Mouse (Mus musculus) stomach, embryonic 16.5 days (tissue): ENCODE measurements around the gene Tmem182. TPM values are rescaled to one million over a fixed set of nuclear protein-coding genes. Genes with fewer than 3 reads are reported as not detected.

ENCODE experiments used
- ATAC-seq: fragments of 200-750 bp; cut with Nextera tagmentation; 2 replicates; pipeline ENCODE4 v1.8.0; 2017; ENCODE audit warnings: moderate number of reproducible peaks, moderate TSS enrichment; ENCODE audit not compliant: insufficient read depth, low FRiP score
- H3K27ac ChIP-seq: fragments of 300-500 bp; sonication (generic); 2 replicates; pipeline ENCODE4 v1.5.1; 2014; ENCODE audit warnings: low read length
- H3K27me3 ChIP-seq: fragments of 300-500 bp; sonication (generic); 2 replicates; pipeline ENCODE4 v1.6.1; 2014; ENCODE audit warnings: low read length, control low read depth, mixed read lengths; ENCODE audit not compliant: control insufficient read depth, insufficient read depth
- H3K36me3 ChIP-seq: fragments of 300-500 bp; sonication (generic); 2 replicates; pipeline ENCODE4 v1.6.1; 2014; ENCODE audit warnings: low read length; ENCODE audit not compliant: control insufficient read depth, insufficient read depth
- H3K4me1 ChIP-seq: fragments of 300-500 bp; sonication (generic); 2 replicates; pipeline ENCODE4 v1.6.1; 2014; ENCODE audit warnings: low read length, control low read depth, mixed read lengths; ENCODE audit not compliant: control insufficient read depth, insufficient read depth
- H3K4me2 ChIP-seq: fragments of 300-500 bp; sonication (generic); 2 replicates; pipeline ENCODE4 v1.6.1; 2014; ENCODE audit warnings: low read depth, low read length, mixed read lengths
- H3K4me3 ChIP-seq: fragments of 300-500 bp; sonication (generic); replicated peaks from 2 replicates; pipeline ENCODE4 v1.5.1; 2014; ENCODE audit warnings: mild to moderate bottlenecking, low read length
- H3K9ac ChIP-seq: fragments of 300-500 bp; sonication (generic); 2 replicates; pipeline ENCODE4 v1.6.1; 2014; ENCODE audit warnings: low read length
- H3K9me3 ChIP-seq: fragments of 300-500 bp; sonication (generic); replicated peaks from 2 replicates; pipeline ENCODE4 v1.6.1; 2016; ENCODE audit warnings: low read length, control low read depth; ENCODE audit not compliant: control insufficient read depth
- WGBS: fragments of 180-500 bp; shearing (Covaris S2); extraction: QIAGEN DNeasy Blood & Tissue Kit; methylation state at CpG from one replicate; pipeline ENCODE4 v1.1.7; 2014; 5-methylcytosine and 5-hydroxymethylcytosine counted together
- polyA plus RNA-seq: library from polyadenylated mRNA; unstranded; fragments of >200 nt; fragmentation: Nextera tagmentation; extraction: Ambion mirVana; gene quantifications from 2 replicates; pipeline ENCODE4 v1.2.1, GENCODE M21; 2015

Tmem182 gene
- polyA plus RNA-seq, 1 experiment from 2014 or later = 4.3 TPM

DNA sequence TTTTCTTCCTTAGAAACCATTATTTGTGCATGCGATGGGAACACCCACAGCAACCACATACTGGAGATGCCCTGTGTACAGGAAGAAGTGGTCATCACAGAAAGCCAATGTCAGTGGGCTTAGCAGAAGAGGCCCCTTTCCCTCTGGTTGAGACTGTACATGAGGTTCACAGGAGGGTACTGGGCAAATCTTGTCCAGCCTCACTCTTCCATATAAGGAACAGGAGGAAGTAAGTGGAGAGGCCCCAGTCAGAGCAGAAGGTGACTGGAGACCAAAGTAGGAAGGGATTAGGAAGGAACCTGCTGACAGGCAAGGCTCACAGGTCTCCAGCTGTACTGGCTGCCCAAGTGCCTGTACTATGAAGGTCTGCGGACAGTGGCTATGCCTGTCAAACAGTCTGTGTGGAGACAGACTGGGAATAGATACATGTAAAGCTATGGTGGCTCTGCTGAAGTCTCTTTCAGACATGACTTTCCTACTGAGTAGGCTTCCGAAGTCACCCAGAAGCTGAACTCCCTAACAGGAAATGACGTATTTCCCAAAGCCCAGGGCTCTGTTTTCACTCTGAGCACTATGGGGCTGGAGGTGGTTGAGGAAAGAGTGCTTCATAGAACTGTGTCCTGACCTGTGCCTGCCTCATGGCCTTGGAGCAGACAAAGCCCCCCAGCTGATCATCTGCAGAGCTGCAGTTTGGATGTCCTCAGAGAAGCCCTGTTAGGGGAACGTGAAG, 35.8 kb downstream of the Tmem182 start:
- WGBS = 73% methylated on average over 5 of the region's 5 CpGs
- H3K27ac ChIP-seq = no peak overlapping the region
- no peak overlapping the region for H3K4me2 ChIP-seq
- no peak for ATAC-seq
- H3K4me1 ChIP-seq = no peaks in the 10 kb centered on the region
- H3K4me3 ChIP-seq = no peak overlapping the region
- no peak overlapping the region for H3K9ac ChIP-seq
- H3K27me3 ChIP-seq = no peaks in the 10 kb centered on the region
- no peaks in the 10 kb centered on the region for H3K36me3 ChIP-seq
- H3K9me3 ChIP-seq = no peaks in the 10 kb centered on the region

DNA sequence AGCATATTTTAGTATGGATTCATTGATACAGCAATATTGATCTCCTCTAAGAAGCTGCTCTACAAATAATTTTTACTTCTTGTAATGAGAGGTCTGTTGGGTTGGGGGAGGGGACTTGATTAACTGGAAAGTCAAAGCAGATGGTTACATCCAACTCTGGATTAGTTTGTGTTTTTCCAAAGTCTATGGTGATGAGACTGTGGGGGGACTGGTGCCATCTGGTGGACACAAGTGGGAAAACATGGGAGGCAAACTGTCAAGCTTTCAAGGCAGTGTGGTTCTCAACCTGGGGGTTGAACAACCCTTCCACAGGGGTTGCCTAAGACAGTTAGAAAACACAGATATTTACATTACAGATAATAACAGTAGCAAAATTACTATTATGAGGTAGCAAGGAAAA, 39.2 kb downstream of the Tmem182 start:
- no peaks in the 10 kb centered on the region for H3K36me3 ChIP-seq
- ATAC-seq = no peak
- H3K9ac ChIP-seq = no peak overlapping the region
- H3K27me3 ChIP-seq = no peaks in the 10 kb centered on the region
- H3K27ac ChIP-seq = no peak overlapping the region
- no peaks in the 10 kb centered on the region for H3K9me3 ChIP-seq
- no peaks in the 10 kb centered on the region for H3K4me1 ChIP-seq
- H3K4me3 ChIP-seq = no peak overlapping the region
- no peak overlapping the region for H3K4me2 ChIP-seq

DNA sequence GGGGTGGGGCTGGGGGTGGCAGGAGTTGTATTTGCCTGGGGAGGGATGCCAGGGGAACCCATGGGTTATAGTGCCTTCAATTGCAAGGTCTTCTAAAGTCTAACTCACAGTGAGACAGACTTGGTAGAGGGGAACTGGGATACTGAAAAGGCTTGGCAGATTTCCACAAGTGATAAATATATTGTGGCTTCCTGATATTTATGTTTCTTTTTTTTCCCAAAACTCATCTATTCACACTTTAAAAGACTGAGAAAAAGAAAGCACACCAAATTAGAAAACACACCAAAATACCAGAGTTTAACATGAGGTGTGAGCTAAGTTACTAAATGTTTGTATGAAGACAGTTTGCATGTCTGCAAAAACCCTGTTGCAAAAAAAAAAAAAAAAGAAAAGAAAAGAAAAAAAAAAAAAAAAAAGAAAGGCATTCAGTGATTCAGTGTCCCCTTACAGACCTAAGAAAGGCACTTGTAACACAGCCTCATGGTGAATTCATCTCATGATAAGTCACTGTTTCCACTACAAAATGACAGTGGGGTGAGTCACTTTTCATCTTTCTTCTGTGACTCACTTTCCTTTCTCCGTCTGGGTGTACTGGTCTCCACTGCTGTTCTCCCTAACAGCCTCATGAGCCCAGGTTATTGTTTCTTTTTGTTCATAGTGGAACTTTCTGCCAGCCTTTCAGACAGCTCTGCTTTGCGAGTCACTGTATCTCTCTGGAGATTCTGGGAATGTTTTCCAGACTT, 42.0 kb downstream of the Tmem182 start:
- H3K9ac ChIP-seq = no peak overlapping the region
- no peaks in the 10 kb centered on the region for H3K4me1 ChIP-seq
- H3K9me3 ChIP-seq = no peaks in the 10 kb centered on the region
- no peaks in the 10 kb centered on the region for H3K36me3 ChIP-seq
- no peak overlapping the region for H3K4me3 ChIP-seq
- H3K4me2 ChIP-seq = no peak overlapping the region
- H3K27ac ChIP-seq = no peak overlapping the region
- 35% methylated on average over 2 of the region's 2 CpGs for WGBS
- ATAC-seq = no peak
- no peaks in the 10 kb centered on the region for H3K27me3 ChIP-seq

DNA sequence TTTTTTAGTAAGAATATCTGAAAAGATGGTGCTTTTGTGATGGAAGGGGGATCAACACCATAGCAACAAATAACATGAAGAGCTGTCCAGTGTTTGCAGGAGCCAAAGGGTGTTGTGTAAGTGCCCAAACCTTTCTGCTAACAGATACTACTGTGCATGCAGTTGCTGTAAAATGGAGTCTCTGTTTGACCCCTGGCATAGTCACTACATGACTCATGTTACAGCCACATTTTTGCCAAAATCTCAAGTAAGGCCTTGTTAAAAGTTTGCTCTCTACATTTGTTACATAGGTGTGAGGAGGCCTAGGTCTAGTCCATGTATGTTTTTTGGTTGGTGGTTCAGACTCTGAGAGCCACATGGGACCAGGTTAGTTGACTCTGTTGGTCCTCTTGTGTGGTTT, 45.9 kb downstream of the Tmem182 start:
- Histone ChIP-seq H3K4me2 (no peak overlapping the region), H3K9me3 (no peaks in the 10 kb centered on the region), H3K4me1 (no peaks in the 10 kb centered on the region), H3K36me3 (no peaks in the 10 kb centered on the region), H3K27me3 (no peaks in the 10 kb centered on the region), H3K27ac (no peak overlapping the region), H3K9ac (no peak overlapping the region), H3K4me3 (no peak overlapping the region)
- ATAC-seq = no peak

DNA sequence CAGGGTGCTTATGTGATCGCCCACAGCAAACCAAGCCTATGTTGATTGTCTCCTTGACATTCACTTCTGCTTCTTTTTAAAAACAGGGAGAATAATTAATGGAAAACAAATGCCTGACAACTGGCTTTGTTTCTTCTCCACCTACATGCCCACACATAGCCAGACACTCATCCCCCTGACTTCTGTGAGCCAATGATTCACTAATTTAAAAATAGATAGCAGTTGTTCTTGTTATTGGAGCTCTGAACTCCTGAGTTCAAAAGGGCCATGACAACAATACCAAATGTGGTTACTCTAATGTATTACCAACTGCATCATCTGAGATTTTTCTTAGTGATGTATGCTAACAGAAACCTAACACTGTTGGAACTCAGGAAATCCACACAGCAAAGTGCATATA, 49.9 kb downstream of the Tmem182 start:
- no peaks in the 10 kb centered on the region for H3K36me3 ChIP-seq
- no peak overlapping the region for H3K4me2 ChIP-seq
- H3K9me3 ChIP-seq = no peaks in the 10 kb centered on the region
- WGBS = 83% methylated on average over 1 of the region's 1 CpGs
- H3K4me1 ChIP-seq = no peaks in the 10 kb centered on the region
- ATAC-seq = no peak
- H3K27ac ChIP-seq = no peak overlapping the region
- no peak overlapping the region for H3K9ac ChIP-seq
- H3K4me3 ChIP-seq = no peak overlapping the region
- H3K27me3 ChIP-seq = no peaks in the 10 kb centered on the region

DNA sequence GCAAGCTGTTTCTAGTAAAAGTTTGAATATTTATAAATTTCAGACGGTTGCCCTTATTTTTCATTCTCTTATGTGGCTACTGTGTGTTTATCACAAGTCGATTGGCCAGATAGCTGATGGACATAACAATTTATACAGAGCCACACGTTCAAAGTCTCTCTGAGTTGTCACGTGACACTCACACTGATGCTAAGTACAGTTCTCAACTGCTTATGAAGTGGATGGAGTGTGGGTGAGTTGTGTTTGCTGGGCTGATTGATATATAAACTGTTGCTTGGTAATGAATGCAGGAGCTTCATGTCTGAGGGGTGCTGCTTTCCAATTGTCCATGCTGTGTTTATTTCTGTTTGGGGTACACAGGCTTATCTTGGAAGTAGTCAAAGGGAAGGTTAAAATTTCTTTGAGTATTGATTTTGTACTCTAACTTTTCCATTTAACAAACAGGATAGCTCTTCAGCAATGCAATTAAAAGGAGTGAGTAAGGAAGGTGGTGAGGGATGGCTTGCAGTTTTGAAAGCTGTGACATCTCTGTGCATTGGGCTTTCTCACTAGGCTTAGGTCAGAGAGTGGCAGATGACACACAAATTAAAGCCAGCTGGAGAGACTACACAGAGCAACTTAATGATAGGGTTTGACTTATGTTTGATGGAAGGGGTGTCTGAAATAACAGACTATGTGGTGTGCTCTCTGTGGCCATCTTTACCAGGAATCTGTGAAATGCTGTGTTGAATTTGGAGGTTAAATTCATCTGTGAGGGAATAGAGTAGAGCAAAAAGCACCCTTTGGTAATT, 51.6 kb downstream of the Tmem182 start:
- Histone ChIP-seq H3K9me3 (no peaks in the 10 kb centered on the region), H3K27me3 (no peaks in the 10 kb centered on the region), H3K9ac (no peak overlapping the region), H3K4me3 (no peak overlapping the region), H3K27ac (no peak overlapping the region), H3K4me1 (no peaks in the 10 kb centered on the region), H3K4me2 (no peak overlapping the region), H3K36me3 (no peaks in the 10 kb centered on the region)
- ATAC-seq = no peak
- 48% methylated on average over 4 of the region's 4 CpGs for WGBS

DNA sequence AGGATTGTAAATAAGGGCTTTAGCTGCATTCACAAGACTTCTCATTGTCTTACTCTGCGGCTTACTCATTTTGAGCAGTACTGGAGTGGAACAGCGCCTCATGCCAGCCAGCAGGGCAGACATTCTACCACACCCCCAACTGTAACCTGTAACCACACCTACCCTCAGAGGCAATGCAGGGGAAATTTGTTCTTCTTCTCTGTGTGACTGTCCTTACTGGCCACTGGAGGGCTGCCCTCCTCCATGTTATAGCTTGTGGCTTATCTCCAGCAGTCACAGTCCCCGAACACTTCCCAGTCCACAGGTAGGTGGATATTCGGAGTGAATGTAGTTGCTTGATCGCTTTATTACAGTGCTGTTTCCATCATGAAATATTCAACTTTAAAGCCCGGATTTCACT, 59.6 kb downstream of the Tmem182 start:
- H3K4me2 ChIP-seq = no peak overlapping the region
- H3K36me3 ChIP-seq = no peaks in the 10 kb centered on the region
- H3K9ac ChIP-seq = no peak overlapping the region
- no peak overlapping the region for H3K4me3 ChIP-seq
- H3K4me1 ChIP-seq = no peaks in the 10 kb centered on the region
- H3K27ac ChIP-seq = no peak overlapping the region
- H3K27me3 ChIP-seq = no peaks in the 10 kb centered on the region
- no peaks in the 10 kb centered on the region for H3K9me3 ChIP-seq
- 66% methylated on average over 6 of the region's 6 CpGs for WGBS
- ATAC-seq = 0 out of 2 replicates have a peak, but pooled peaks have one; percentile 29

DNA sequence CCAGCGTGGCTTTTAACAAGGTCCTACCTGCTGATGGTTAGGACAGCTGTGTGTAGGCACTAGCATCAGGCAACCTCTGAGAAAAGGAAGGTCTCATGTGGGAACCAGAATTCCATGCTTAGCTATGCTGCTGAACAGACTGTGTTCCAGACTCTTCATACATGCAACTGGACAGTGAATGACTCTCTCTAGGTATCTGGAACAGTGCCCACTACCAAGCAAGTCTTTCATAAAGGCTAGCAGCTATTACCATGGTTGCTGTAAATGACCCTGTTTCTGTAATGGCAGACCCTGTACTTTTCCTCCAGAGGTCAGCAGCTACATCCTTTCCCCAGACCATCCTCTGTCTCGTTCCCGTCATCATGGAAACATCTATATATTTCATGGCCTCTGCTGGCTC, 61.7 kb downstream of the Tmem182 start:
- Histone ChIP-seq H3K36me3 (no peaks in the 10 kb centered on the region), H3K9me3 (no peaks in the 10 kb centered on the region), H3K4me2 (no peak overlapping the region), H3K4me1 (no peaks in the 10 kb centered on the region), H3K9ac (no peak overlapping the region), H3K27ac (no peak overlapping the region), H3K4me3 (no peak overlapping the region), H3K27me3 (no peaks in the 10 kb centered on the region)
- 78% methylated on average over 3 of the region's 3 CpGs for WGBS
- no peak for ATAC-seq

DNA sequence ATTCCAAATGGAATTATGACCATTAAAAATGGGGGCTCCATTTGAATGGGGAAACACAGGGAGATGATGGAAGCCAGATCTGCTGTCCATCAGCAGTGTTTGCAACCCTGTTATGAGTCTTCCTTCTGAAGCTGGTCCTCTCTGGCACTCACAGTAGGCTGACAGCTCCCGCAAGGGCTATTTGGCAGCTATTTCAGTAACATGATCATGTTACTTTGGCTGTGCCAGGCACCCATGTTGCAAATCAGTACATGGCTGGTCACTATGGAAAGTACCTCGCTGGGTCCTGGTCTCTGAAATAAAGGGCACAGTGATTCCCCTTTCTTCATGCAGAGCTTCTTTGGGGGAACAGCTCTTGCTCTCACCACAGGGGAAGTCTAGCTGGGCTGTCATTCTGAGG, 62.2 kb downstream of the Tmem182 start:
- Histone ChIP-seq H3K27ac (no peak overlapping the region), H3K36me3 (no peaks in the 10 kb centered on the region), H3K27me3 (no peaks in the 10 kb centered on the region), H3K9me3 (no peaks in the 10 kb centered on the region), H3K4me2 (no peak overlapping the region), H3K4me1 (no peaks in the 10 kb centered on the region), H3K9ac (no peak overlapping the region), H3K4me3 (no peak overlapping the region)
- WGBS = 81% methylated on average over 2 of the region's 2 CpGs
- no peak for ATAC-seq
